Mouse (Mus musculus): Measurements from ENCODE around the gene Ptp4a2.

The Ptp4a2 gene

DNA sequence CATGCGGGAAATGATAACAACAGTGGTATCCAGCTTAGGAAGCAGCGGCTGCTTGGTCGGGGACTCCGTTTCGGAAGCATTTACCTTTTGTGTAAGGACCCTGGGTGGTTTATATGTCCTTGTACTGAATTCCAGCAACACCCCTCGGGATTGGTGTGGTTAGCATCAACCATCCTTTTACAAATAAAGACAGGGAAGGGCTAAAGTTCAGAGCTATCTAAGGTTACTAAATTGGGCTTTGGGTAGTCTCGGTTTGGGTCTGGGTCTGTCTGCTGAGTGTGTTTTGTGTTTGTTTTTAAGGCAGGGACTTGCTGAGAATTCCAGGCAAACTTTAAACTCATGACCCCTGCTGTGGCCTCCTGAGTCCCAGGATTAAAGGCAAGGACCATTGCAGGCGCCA, 15.2 kb upstream of the Ptp4a2 start:
- in situ Hi-C loops (cut with MboI, MseI): no loop called here

DNA sequence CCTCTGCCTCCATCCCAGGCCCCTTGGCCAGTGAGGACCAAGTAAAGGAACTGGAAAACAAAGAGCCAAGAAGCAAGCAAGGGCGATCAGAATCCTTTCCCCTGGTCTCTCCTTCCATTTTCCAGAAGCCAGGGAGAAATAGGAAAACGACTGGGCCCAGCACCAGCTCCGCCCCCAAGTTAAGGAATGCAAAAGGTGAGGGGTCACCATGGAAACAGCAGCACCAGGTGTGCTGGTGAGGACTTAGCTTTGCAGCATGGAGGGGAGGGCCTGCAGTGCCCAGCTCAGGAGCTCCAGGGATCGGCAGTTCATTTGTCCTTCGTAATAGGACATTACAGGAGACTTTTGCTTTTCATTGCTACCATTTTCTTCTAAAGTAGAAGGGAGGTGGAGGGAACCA, 13.0 kb upstream of the Ptp4a2 start:
- in situ Hi-C loops (cut with MboI, MseI): no loop called here

DNA sequence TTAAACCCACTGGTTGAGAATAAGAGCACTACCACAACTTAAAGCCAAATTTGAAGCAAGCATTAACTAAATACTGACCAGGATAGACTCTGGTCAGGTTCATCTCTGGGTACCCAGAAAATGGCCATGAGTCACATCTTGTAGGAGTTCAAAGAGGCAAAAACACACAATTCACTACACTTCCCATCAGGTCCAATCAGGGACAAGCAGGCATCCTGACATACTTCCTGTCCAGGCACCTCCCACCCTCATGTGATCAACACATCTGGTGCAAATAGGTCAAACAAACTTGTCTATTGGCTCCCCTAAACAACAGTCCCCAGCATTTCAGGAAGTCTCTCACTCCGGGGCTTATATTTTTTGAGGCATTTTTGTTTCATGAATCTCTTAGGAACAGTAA, 7.7 kb upstream of the Ptp4a2 start:
- in situ Hi-C loops (cut with MboI, MseI): no loop called here

- in situ Hi-C loops (cut with MboI, MseI): no loop called here
Observed at GRCm38 (mm10) chr4:129805059-129805458, 6.0 kb upstream of the Ptp4a2 start.

DNA sequence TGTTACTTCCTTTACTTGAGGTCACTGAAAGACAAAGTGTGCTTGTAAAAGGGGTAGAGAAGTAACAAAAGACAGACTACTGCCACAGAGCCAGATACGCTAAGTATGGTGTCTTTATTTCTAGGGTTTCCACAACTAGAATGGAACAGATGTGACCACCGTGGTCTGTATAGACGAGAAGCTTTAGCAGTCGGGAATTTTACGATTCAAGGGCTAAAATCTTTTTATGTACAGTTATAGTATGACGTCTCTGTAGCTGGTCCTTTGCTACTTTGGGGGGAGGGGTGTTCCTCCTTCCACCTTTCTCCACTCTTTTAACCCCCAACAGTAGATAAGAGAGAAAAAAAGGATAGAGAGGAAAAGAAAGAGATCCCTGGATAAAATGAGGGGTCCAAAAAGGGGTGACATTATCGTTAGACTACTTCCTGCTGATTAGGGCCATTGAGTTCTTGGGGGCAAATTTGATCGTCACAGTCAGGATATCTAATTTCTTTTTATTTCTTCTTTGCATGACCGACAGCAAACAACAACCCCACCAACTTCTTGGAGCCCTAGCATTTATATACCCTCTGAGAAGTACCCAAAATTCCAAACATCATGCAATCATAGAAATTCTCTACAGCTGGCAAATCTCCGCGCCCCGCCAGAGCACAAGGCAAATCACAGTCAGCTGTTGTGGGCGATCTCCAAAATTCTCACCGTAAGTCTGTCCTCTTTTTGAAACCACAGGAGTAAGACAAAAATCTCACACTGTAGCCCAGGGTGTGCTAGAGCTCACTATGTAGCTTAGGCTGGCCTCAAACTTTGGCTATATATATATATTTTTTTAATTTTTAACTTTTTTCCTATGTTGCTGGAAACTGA, 818 bp downstream of the Ptp4a2 start:
- in situ Hi-C loops (cut with MboI, MseI): loop anchor here (10.0 kb wide), 1 partner anchor 67 kb away; the partner anchor contains the start of gene Khdrbs1

DNA sequence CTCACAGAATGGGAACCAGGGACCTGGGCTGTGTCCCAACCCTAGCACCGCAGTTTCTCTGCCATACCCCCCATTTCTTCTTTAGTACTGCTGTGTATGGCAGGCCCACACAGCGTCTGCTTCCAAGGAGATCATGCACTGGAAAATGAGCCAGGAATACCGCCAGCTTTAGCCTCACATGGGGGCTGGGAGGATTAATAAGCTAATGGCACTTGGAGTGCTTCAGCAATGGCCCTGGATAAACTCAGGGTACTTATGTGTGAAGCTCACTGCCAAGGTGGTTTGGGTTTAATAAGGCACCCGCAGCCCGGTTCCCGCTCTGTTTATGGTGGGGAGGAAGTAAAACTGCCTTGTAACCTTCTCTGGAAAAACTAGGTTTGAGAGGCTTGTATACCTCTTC, 6.6 kb downstream of the Ptp4a2 start:
- in situ Hi-C loops (cut with MboI, MseI): loop anchor here (10.0 kb wide), 1 partner anchor 73 kb away; the partner anchor contains the start of gene Khdrbs1

DNA sequence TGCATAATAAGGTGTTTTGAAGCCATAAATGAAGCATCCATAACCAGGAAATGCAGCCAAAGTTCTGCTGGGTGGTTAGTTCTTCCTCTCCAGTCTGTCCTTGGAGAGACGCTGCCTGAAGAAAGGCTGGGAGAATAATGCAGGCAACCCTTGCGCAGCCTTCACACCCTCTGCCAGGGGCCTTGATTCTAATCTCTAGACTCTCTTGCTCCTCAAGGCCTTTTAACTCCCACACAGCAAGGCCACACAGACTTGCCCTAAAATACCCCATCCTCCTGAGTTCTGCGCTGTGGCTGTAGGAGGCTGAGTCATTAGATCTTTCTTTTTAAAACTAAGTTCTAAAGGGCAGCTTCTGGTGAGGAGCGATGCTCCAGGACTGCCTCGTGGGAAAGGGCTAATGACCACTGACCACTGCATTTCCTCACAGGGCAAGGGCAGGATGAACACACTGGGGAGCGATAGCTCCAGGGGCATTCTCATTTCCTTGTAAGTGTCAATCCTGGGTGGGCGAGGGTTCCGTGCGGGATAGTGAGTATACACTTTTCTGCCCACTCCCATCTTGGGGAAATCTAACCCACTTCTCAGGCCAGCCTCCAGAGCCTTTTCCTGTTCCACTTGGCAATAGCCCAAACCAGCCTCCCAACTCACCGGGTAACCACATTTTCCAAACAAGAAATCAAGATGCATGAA, 7.6 kb downstream of the Ptp4a2 start:
- in situ Hi-C loops (cut with MboI, MseI): loop anchor here (10.0 kb wide), 1 partner anchor 74 kb away; the partner anchor contains the start of gene Khdrbs1

DNA sequence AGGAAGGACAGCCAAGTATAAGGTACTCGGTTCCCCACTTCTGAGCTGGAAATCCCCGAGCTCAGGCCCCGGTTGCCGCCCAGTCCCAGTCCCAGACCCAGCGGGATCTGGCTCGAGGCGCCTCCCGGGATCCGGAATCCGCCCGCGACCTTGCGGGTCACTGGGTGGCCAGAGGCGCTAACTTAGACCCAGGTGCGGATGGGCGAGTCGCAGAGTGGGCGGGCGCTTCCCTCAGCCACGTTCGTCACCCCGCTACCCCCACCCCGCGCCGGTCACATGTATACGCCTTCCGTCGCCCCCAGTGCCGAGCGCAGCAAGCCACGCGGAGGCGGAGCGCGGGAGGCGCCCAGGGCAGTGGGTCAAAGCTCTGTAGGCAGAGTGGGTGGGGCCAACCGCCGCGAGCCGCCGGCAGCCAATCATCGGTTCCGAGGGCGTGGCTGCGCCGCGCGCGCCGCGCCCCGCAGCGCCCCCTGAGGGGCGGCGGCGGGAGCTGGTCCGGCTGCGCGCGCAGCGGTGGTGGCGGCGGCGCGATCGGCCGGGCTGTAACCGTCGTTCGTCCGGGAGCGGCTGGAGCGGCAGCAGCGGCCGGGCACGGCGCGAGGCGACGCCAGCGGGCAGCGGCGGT, 8.8 kb downstream of the Ptp4a2 start:
- in situ Hi-C loops (cut with MboI, MseI): loop anchor here (10.0 kb wide), 1 partner anchor 75 kb away; the partner anchor contains the start of gene Khdrbs1

DNA sequence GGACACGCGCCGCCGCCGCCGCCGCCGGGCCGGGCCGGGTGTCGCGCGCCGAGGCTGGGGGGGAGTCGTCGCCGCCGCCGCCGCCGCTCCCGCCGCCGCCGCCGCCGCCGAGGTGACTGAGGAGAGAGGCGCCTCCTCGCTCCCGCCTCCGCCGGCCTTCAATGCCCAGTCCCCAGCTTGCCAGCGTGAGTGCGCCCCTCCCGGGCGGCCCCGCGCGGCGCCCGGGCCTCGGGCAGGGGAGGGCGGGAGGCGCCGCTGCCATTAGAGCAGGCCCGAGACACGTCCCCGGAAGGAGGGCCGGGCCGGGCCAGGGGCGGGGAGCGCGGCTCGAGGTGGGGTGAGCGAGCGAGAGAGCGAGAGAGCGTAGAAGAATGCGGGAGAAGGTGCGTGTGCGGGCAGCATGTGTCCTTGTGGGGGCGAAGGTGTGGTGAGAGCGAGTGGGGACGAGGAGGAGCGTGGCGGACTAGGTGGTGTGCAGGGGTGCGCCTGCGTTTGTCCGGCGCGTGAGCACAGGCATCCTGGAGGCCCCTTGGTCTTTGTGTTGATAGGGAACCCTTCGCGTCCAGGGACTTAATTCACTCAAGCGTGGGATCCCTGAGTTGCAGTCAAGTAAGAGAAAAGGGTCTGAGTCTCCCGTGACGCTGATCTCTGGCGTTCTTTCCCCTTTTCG, 9.5 kb downstream of the Ptp4a2 start:
- in situ Hi-C loops (cut with MboI, MseI): no loop called here

DNA sequence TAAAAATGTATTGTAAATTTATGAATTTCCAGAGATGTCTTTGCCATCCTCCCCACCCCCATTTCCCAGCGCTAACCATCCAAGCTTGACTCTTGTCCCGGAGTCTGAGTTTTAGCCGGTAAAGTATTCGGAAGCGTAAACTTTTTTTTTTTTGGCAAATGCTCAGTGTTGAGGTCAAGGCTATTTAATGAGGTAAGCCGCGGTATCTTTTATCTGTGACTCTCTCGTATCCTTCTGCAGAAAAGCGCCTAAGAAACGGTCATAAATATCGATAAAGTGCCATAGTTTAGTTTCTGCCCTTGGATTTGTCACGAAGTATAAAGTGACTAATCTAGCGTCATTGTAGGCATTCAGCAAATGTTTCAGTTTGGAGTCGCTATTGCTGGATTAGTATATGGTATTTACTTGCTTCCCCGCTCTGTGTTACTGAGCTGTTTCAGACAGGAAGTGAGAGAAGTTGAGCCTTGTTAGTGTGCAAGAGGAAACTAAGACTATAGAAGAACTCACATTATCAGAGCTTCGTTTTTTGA, 10.1 kb downstream of the Ptp4a2 start:
- in situ Hi-C loops (cut with MboI, MseI): no loop called here

- in situ Hi-C loops (cut with MboI, MseI): no loop called here
Observed at GRCm38 (mm10) chr4:129822324-129822723, 11.3 kb downstream of the Ptp4a2 start.

DNA sequence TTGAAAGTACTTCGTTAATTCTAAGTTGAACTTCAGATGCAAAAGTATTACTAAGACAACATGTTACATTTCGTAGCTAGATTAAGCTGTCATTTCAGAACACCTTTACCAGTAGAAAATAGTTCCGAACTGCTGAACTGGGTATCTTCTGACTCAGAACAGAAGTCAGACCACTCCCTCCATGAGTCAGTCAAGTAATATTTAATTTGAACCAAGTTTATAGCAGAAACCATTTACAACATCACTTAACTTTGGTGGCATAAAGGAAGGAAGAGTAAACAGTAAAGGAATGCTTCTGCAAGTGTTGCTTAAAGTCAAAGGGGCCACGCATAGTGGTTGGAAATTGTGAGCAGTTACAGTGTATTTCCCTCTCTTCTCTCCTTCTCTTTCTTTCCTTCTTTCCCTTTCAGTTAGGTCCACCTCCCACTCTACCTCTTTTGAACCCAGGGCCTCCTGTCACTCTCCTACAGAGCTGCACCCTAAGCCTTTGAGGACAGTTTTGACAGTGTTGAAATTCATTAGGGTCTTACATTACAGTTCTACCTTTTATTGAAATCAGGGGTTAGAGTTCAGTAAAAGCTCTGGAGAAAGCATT, 12.3 kb downstream of the Ptp4a2 start:
- in situ Hi-C loops (cut with MboI, MseI): no loop called here

DNA sequence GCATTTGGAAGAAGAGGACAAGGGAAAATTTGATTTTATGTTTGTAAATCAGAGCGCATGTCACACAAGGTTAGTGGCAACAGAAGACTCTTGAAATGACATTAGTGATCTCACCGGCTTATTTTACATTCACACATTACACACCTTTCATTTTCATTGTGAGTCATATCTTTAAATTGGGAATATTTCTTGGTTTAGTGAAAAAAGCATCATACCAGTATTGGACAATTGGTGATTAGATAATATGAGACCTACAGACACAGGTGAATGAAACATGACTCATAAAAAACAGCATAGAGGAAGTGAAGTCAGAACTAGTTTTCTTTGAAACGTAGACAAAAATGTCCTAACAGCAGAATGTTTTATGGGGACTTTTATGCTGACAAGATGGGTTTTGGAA, 16.6 kb downstream of the Ptp4a2 start:
- in situ Hi-C loops (cut with MboI, MseI): no loop called here

- in situ Hi-C loops (cut with MboI, MseI): no loop called here
Observed at GRCm38 (mm10) chr4:129828081-129828480, 17.1 kb downstream of the Ptp4a2 start.

DNA sequence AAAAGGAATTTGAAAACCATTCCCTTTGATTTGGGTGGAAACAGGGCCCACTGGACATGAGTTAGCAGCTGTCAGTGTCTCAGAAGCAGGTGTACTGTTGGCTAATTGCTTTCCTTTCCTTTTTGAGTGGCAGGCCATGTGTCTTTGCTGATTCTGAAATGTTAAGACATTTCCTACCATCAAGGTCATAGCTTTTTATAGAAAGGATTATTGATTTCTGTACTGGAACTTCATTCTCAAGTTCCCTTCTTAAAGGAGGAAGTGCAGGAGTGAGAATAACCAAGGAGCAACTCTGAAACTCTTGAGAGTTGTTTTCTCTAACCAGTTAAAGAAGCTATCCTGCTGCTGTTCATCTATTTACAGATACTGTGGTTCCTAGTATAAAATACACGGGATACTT, 18.8 kb downstream of the Ptp4a2 start:
- in situ Hi-C loops (cut with MboI, MseI): no loop called here

- in situ Hi-C loops (cut with MboI, MseI): no loop called here
Observed at GRCm38 (mm10) chr4:129830343-129830944, 19.4 kb downstream of the Ptp4a2 start.

DNA sequence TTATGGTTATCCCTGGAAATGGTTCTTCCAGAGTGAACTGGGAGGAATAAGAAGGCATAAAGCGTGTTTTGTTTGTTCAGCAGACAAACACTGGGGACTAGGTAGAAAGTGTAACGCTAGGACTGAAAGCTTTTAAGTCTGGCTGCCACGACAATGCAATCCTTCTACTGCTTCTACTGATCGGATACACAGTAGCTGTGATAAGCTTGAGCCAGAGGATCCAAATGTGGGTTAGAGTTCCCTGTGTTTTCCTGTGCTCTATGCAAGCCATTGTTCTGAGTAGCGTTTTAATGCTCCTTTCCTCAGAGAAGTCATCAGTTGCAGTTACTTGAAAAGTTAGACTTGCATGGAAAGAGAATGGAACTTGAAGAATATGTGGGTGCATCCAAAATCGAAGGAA, 23.6 kb downstream of the Ptp4a2 start:
- in situ Hi-C loops (cut with MboI, MseI): no loop called here

DNA sequence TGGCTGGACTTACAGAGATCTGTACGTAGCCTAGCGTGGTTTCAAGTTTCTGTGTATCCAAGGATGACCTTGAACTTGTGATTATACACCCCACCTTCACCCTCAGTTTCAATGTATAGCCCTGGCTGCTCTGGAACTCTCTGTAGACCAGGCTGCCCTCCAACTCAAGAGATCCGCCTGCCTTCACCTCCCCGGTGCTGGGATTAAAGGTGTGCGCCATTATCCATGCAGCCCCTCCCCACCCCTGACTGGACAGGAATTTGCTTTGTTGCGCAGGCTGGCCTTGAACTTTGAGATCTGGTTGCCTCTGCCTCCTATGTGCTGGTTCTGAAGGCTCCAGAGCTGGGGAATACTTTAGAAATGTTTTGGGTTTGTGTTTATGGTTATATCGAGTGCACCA, 24.3 kb downstream of the Ptp4a2 start:
- in situ Hi-C loops (cut with MboI, MseI): no loop called here

- in situ Hi-C loops (cut with MboI, MseI): loop anchor here (5.0 to 10.0 kb wide), 2 partner anchors 58 to 1115 kb away; no protein-coding TSS in a partner anchor
Observed at GRCm38 (mm10) chr4:129839866-129840555, 29.0 kb downstream of the Ptp4a2 start.

DNA sequence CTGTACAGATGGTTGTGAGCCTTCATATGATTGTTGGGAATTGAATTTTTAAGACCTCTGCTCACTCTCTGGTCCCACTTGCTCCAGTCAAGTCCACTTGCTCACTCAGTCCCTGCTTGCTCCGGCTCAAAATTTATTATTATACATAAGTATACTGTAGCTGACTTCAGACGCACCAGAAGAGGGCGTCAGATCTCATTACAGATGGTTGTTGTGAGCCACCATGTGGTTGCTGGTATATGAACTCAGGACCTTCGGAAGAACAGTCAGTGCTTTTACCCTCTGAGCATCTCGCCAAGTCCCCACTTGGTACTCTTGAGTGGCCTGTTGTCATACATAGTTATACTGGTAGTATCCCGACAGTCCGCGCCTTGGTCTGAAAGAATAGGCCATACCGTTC, 35.8 kb downstream of the Ptp4a2 start:
- in situ Hi-C loops (cut with MboI, MseI): loop anchor here (10.0 kb wide), 1 partner anchor 1122 kb away; no protein-coding TSS in a partner anchor
